Mouse (Mus musculus) G1E (cell line): ENCODE data around the gene Hdhd5. TPM values are rescaled to one million over a fixed set of nuclear protein-coding genes. Genes with fewer than 3 reads are reported as not detected.

ENCODE experiments used
- ATAC-seq: 2 replicates; pipeline ENCODE4 v1.8.0; 2016; ENCODE audit warnings: mild to moderate bottlenecking; ENCODE audit not compliant: insufficient number of reproducible peaks, poor library complexity, low FRiP score, severe bottlenecking; ENCODE audit errors: extremely low read depth
- DNase-seq: peaks from one replicate; pipeline ENCODE4 v3.0.0; 2012; ENCODE audit warnings: low spot score
- H3K27me3 ChIP-seq: 2 replicates; pipeline ENCODE4 v1.6.1; 2012; ENCODE audit warnings: mild to moderate bottlenecking, low read length, inconsistent platforms; ENCODE audit not compliant: insufficient read depth
- H3K36me3 ChIP-seq: replicated peaks from 2 replicates; pipeline ENCODE3; 2012; ENCODE audit warnings: mild to moderate bottlenecking, inconsistent platforms
- H3K4me1 ChIP-seq: 2 replicates; pipeline ENCODE4 v1.6.1; 2012; ENCODE audit warnings: low read depth, low read length, inconsistent platforms, mixed read lengths; ENCODE audit not compliant: insufficient read depth
- H3K4me3 ChIP-seq: 2 replicates; pipeline ENCODE4 v1.5.1; 2012; ENCODE audit warnings: low read depth, mild to moderate bottlenecking, inconsistent platforms, low read length, moderate library complexity, mixed read lengths
- H3K9me3 ChIP-seq: replicated peaks from 2 replicates; pipeline ENCODE4 v1.6.1; 2012; ENCODE audit warnings: inconsistent platforms
- CTCF ChIP-seq: IDR thresholded peaks from 2 replicates; pipeline ENCODE4 v1.5.1; 2012; ENCODE audit warnings: low read depth, low read length, inconsistent platforms, mixed read lengths
- GATA1 ChIP-seq: IDR thresholded peaks from 2 replicates; pipeline ENCODE4 v1.6.1; 2012; ENCODE audit warnings: borderline replicate concordance, low read length, inconsistent platforms, mixed read lengths
- GATA2 ChIP-seq: IDR thresholded peaks from 2 replicates; pipeline ENCODE4 v1.6.1; 2012; ENCODE audit warnings: low read depth, low read length, inconsistent platforms, borderline replicate concordance
- POLR2AphosphoS5 ChIP-seq: IDR thresholded peaks from 2 replicates; pipeline ENCODE4 v1.6.1; 2012; ENCODE audit warnings: low read depth, low read length, inconsistent platforms; ENCODE audit not compliant: insufficient replicate concordance
- TAL1 ChIP-seq: conservative IDR thresholded peaks from 2 replicates; pipeline ENCODE4 v1.6.1; 2012; ENCODE audit warnings: low read depth, low read length, inconsistent platforms, mixed read lengths
- polyA plus RNA-seq: library from polyadenylated mRNA; stranded (reverse); fragments of >175 nt; gene quantifications from 2 replicates; pipeline ENCODE4 v1.2.3, GENCODE M21; 2012
- total RNA-seq, 2 experiments: library from RNA; stranded (forward) in 1 of 2; stranded (reverse) in 1 of 2; fragments of 200-1000 nt in 1 of 2; fragments of >200 nt in 1 of 2; fragmentation: Nextera tagmentation in 1 of 2; gene quantifications; 2 replicates each; pipeline ENCODE4 v1.2.3; 2014 to 2017

The Hdhd5 gene
- total RNA-seq (2014; fragmentation: Nextera tagmentation) (10.0 and 11.9 TPM in 2 replicates), total RNA-seq (2017) (12.8 and 15.5 TPM in 2 replicates), polyA plus RNA-seq (10.2 and 10.5 TPM in 2 replicates)

DNA sequence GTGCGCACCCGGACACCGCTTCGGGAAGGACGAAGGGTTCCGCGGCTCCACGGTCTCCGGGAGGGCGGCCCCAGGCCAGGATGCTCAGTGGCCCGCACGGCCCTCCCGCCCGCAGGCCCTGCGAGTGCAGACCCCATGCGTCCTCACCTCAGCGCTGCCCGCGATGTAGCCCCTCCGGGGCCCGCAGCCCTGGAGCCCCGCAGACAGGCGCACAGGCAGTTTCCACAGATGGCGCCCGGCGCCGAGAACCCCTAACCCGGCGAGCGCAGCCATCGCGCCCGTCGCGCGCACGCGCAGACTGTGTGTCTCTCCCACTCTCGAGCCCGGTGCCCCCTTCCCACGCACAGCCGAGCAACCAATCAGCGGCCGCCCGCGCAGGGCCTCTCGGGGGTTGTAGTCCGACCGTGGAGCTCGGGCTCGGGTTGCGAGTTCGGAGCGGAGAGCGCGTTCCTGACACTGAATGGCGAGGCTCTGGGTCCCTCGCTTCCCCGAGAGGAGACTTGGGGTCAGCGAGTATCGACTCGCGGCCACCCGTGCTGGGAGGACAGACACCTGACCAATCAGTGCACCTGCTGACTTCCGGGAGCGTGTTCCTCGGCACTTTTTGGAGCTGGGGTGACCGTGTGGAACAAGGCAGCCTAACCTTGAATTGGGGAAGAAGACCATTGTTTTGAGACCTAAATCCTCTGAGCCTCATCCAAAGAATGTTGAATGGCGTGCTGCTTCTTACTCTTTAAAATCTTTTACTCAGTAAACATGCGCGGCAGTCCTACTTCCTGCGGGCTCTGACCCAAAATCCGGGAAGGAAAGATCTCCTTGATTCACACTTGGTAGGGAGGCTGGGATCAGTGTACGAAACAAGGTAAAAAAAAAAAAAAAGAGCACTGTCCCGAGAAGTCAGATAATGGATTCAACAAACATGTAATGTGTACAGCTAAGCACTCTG is at the start of gene Hdhd5:
Gene Hdhd5 (minus strand): TSS at position 300 of the 946 bp plus-strand sequence.
- DNase-seq, result peak; percentile 99
- Histone ChIP-seq H3K9me3 (no peaks in the 10 kb centered on the region), H3K4me3 (peak within 1 kb of the TSS; percentile 89), H3K27me3 (peaks cover 13% of the 10 kb centered on the region), H3K4me1 (peaks cover 38% of the 10 kb centered on the region), H3K36me3 (peaks cover 23% of the 10 kb centered on the region)
- TF ChIP-seq GATA1 (no peak), TAL1 (no peak), POLR2AphosphoS5 (no peak), GATA2 (no peak), CTCF (no peak)
- peak; percentile 91 for ATAC-seq

DNA sequence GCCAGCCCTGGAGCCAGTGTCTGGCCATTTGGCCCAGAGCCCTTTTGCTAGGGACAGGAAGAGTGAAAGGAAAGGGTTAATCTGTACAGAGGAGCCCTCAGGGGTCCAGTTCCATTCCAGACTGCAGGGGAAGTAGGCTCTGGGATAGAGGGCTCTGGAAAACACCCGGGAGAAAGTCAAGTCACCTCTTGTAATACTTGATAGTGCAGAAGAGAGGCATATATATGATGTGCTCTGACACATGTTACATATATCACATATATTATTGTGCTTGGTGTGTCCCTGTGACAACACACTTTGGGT is 49.5 kb upstream of the Hdhd5 start:
- ATAC-seq (no peak), DNase-seq (no peak)
- peaks cover 20% of the 10 kb centered on the region for H3K4me1 ChIP-seq
- H3K9me3 ChIP-seq, result no peaks in the 10 kb centered on the region
- peaks cover 3% of the 10 kb centered on the region for H3K27me3 ChIP-seq
- H3K36me3 ChIP-seq, result no peaks in the 10 kb centered on the region
- TF ChIP-seq CTCF (no peak), TAL1 (no peak), POLR2AphosphoS5 (no peak), GATA1 (no peak), GATA2 (no peak)
- no peak overlapping the region for H3K4me3 ChIP-seq

DNA sequence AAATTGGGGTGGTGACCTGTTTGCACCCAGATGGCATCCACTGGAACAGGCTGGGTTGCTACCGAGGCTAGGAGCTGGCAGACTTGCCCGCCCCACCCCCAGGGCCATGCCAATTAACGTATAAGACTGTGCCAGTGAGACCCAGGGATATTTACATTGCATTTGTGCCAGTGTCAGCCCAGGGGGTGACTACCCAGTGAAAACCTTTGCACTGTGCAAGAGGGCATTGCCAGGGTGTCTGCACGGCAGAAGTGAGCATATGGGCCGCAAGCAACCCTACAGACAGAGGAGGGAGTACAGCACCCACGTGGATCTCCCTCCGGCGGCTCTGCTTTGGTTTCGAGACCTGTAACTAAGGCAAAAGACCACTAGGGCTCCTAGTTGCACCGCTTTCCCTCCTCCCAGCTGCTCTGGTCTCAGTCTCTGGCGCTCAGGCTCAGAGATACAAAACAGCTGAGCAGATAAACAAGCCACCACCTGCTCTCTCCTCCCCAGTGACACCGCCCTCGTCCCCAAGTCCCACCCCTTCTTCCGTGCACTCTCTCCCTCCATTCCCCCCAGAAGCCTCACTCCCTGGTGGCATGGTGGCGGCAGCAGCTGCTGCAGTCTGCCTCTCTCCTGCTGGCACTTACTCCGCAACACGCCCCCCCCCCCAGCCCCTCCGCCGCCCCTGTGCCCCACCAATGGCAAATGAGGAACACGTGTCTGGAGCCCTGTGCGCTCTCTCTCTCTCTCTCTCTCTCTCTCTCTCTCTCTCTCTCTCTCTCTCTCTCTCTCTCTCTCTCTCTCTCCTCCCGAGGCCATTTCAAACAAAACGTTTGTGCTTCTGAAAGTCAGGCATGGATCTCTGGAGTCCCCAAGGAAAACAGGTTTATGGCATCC is 49.0 kb upstream of the Hdhd5 start:
- H3K4me3 ChIP-seq, result peak overlapping the region; percentile 63; the same call in 1 of the 2 replicates
- DNase-seq (peak; percentile 18), ATAC-seq (peak; percentile 45)
- H3K36me3 ChIP-seq, result no peaks in the 10 kb centered on the region
- TF ChIP-seq CTCF (no peak), GATA1 (no peak), TAL1 (no peak), GATA2 (no peak), POLR2AphosphoS5 (no peak)
- H3K4me1 ChIP-seq, result peaks cover 19% of the 10 kb centered on the region
- peaks cover 3% of the 10 kb centered on the region for H3K27me3 ChIP-seq
- H3K9me3 ChIP-seq, result no peaks in the 10 kb centered on the region

DNA sequence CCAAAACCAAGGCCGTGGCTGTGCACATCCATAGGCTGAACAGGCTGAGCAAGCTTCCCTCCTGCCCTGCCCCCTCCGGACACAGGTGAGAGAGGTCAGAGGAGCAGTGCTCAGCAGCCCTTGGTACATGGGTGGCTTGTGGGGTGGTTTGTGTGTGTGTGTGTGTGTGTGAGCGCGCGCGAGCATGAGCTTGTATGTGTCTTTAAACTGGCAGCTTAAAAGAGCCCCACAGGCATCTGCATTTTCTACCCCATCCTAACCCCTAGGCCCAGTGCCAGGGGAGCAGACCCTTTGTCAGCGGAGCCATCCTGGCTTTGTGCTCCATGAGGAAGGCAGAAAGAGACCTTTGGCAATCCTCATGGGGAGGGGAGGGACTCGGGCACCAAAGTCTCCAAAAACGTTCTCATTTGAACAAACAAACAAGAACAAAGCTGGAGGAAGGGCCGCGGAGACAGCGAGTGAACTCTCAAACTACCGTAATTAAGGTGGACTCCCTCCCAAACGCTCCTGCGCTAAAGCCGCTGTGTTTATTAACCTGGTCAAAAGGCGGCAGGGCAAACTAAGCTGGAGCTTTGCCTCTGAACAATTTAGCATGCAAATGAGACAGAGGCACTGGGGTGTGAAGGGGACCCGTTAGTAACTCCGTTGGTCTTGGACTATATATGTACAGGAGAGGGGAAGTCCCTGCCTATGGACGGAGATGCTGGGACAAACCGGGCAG is 48.2 kb upstream of the Hdhd5 start:
- no peaks in the 10 kb centered on the region for H3K9me3 ChIP-seq
- H3K4me3 ChIP-seq, result peak overlapping the region; percentile 63; the same call in 1 of the 2 replicates
- ATAC-seq (no peak), DNase-seq (no peak)
- H3K27me3 ChIP-seq, result peaks cover 3% of the 10 kb centered on the region
- no peak for TF ChIP-seq CTCF
- peaks cover 19% of the 10 kb centered on the region for H3K4me1 ChIP-seq
- no peaks in the 10 kb centered on the region for H3K36me3 ChIP-seq

DNA sequence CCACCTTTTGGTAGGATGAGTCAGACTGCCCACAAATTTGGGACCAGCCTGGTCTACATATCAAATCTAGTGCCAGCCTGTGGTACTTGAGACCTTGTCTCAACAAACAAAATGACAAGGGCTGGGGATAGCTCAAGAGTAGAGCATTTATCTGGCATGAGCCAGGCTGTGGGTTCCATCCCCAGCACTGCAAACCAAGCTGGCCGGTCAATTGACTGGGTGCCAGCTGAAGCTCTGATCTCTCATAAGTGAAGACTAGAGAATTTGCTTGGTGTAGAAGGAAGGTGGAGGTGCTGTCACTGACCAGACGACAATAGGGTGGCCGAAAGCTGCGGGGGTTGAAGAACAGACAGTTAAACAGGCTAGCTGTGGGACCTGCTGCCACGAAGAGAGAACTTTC is 47.4 kb upstream of the Hdhd5 start:
- Histone ChIP-seq H3K27me3 (peaks cover 3% of the 10 kb centered on the region), H3K4me3 (no peak overlapping the region), H3K4me1 (peaks cover 19% of the 10 kb centered on the region), H3K36me3 (no peaks in the 10 kb centered on the region), H3K9me3 (no peaks in the 10 kb centered on the region)
- no peak for TF ChIP-seq GATA2
- TF ChIP-seq POLR2AphosphoS5, result no peak
- TF ChIP-seq GATA1, result no peak
- no peak for TF ChIP-seq TAL1
- no peak for TF ChIP-seq CTCF
- ATAC-seq (no peak), DNase-seq (no peak)
